Mouse (Mus musculus) brain, embryonic 14.5 days (tissue): Measurements from ENCODE around the gene Ang.

Source experiments
- CTCF ChIP-seq: fragments of 200-500 bp; IDR thresholded peaks from 2 replicates; pipeline ENCODE4 v1.5.1; 2012; ENCODE audit warnings: inconsistent platforms, mild to moderate bottlenecking, moderate library complexity, borderline replicate concordance; ENCODE audit not compliant: insufficient read depth, insufficient read length; ENCODE audit errors: extremely low read depth
- POLR2A ChIP-seq: fragments of 200-500 bp; IDR thresholded peaks from 2 replicates; pipeline ENCODE4 v1.6.1; 2012; ENCODE audit warnings: mild to moderate bottlenecking, inconsistent platforms, borderline replicate concordance; ENCODE audit not compliant: poor library complexity, insufficient read depth, insufficient read length, severe bottlenecking; ENCODE audit errors: extremely low read depth

GRCm38 (mm10) chr14:51113476-51113875, 22.5 kb downstream of the Ang start:
- TF ChIP-seq CTCF (no peak), POLR2A (no peak)
